ENCODE assay signal across 25 mouse cellular contexts in the genomic region with DNA sequence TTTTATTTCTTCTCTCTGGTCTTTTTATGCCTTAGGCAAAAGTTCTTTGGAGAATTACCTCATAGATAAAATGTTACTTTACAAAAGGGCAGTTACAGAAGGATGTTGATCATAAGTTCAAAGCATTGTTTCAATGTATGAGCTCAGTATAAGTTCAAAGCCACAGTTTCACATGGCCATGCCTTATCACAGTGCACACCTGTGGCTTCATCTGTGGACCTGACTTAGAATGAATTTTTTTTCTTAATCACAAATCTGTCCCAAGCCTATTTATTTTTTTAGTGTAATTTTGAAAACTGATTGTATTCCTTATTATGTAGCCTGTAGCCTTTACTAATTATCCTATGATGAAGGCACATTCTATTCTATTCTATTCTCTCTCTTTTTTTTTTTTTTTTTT.
"Had no signal": no experiment of that assay in that cellular context is flagged by ENCODE, and none has a peak within 500 bp of the region (broad histone marks: within the 10 kb centered on the region; RNA-seq: fewer than 3 reads in every experiment).

No protein-coding gene starts in this region.

- H3K27me3 ChIP-seq: embryonic facial prominence, embryonic 12.5 days; embryonic facial prominence, embryonic 13.5 days; embryonic facial prominence, embryonic 15.5 days; forebrain, embryonic 12.5 days; forebrain, embryonic 13.5 days; forebrain, embryonic 15.5 days had no signal

- H3K4me1 ChIP-seq: embryonic facial prominence, embryonic 12.5 days; embryonic facial prominence, embryonic 13.5 days; embryonic facial prominence, embryonic 15.5 days; forebrain, embryonic 12.5 days; forebrain, embryonic 13.5 days; forebrain, embryonic 15.5 days; heart, embryonic 10.5 days had no signal

- H3K27ac ChIP-seq: embryonic facial prominence, embryonic 10.5 days; embryonic facial prominence, embryonic 12.5 days; embryonic facial prominence, embryonic 13.5 days; embryonic facial prominence, embryonic 15.5 days; forebrain, embryonic 10.5 days; forebrain, embryonic 12.5 days; forebrain, embryonic 13.5 days; forebrain, embryonic 15.5 days; gastrocnemius, adult 2 months; heart, adult 2 months; heart, embryonic 10.5 days had no signal

- H3K9me3 ChIP-seq: embryonic facial prominence, embryonic 10.5 days; embryonic facial prominence, embryonic 12.5 days; embryonic facial prominence, embryonic 13.5 days; embryonic facial prominence, embryonic 15.5 days; forebrain, embryonic 10.5 days; forebrain, embryonic 12.5 days; forebrain, embryonic 13.5 days; forebrain, embryonic 15.5 days; heart, embryonic 10.5 days had no signal

- H3K9ac ChIP-seq: embryonic facial prominence, embryonic 12.5 days; embryonic facial prominence, embryonic 13.5 days; embryonic facial prominence, embryonic 15.5 days; forebrain, embryonic 12.5 days; forebrain, embryonic 13.5 days; forebrain, embryonic 15.5 days; forebrain, postnatal 0 days had no signal

- H3K4me3 ChIP-seq: embryonic facial prominence, embryonic 10.5 days; embryonic facial prominence, embryonic 12.5 days; embryonic facial prominence, embryonic 13.5 days; embryonic facial prominence, embryonic 15.5 days; erythroblast, embryonic 14.5 days; forebrain, embryonic 10.5 days; forebrain, embryonic 12.5 days; forebrain, embryonic 13.5 days; forebrain, embryonic 15.5 days; gastrocnemius, adult 2 months; heart, adult 2 months; heart, embryonic 10.5 days had no signal

- DNase-seq: cerebellum, adult 9-11 months; cerebellum, postnatal 10 days; cerebellum, postnatal 14 days; cerebellum, postnatal 25 days; cerebellum, postnatal 36 days; embryo, embryonic 11 days; forebrain, postnatal 0 days; gastrocnemius, adult 2 months; gastrocnemius, postnatal 10 days; gastrocnemius, postnatal 14 days; gastrocnemius, postnatal 25 days; gastrocnemius, postnatal 36 days; heart, adult 11 months; heart, adult 18-20 months; heart, adult 2 months had no signal
